Mouse (Mus musculus): ENCODE measurements around the gene Trp53i13. TPM values are rescaled to one million over a fixed set of nuclear protein-coding genes. Genes with fewer than 3 reads are reported as not detected.

The Trp53i13 gene
- polyA plus RNA-seq, 1 experiment = not detected

GRCm38 (mm10) chr11:77511336-77511735, 4.4 kb downstream of the Trp53i13 start:
- TF ChIP-seq CTCF (IDR thresholded peaks at IDR 0.05; ENCODE audit: insufficient read depth, low read depth, low read length) = no peak
- TF ChIP-seq POLR2A (IDR thresholded peaks at IDR 0.05; ENCODE audit: insufficient read depth, low read depth, low read length) = no peak
- Histone ChIP-seq H3K27ac (ENCODE audit: insufficient read depth, low read depth, low read length) (no peak overlapping the region), H3K4me3 (ENCODE audit: insufficient read depth, low read depth, low read length) (no peak overlapping the region), H3K4me1 (ENCODE audit: control insufficient read depth, insufficient read depth, low read length) (peaks cover 39% of the 10 kb centered on the region)
- WGBS = 88% methylated on average over 5 of the region's 5 CpGs

- H3K27ac ChIP-seq (ENCODE audit: insufficient read depth, low read depth, low read length) = no peak overlapping the region
- H3K4me3 ChIP-seq (ENCODE audit: insufficient read depth, low read depth, low read length) = peak overlapping the region; percentile 54
- H3K4me1 ChIP-seq (ENCODE audit: control insufficient read depth, insufficient read depth, low read length) = peaks cover 22% of the 10 kb centered on the region
- 21% methylated on average over 49 of the region's 49 CpGs for WGBS
- TF ChIP-seq POLR2A (IDR thresholded peaks at IDR 0.05; ENCODE audit: insufficient read depth, low read depth, low read length) = 0 out of 2 replicates have a peak, but pooled peaks have one; percentile 27
- TF ChIP-seq CTCF (IDR thresholded peaks at IDR 0.05; ENCODE audit: insufficient read depth, low read depth, low read length) = peak; percentile 85
These were observed 7.4 kb downstream of the Trp53i13 start for GRCm38 (mm10) chr11:77508068-77509021.

GRCm38 (mm10) chr11:77507426-77507825, 8.4 kb downstream of the Trp53i13 start:
- Histone ChIP-seq H3K4me1 (ENCODE audit: control insufficient read depth, insufficient read depth, low read length) (peaks cover 16% of the 10 kb centered on the region), H3K4me3 (ENCODE audit: insufficient read depth, low read depth, low read length) (no peak overlapping the region), H3K27ac (ENCODE audit: insufficient read depth, low read depth, low read length) (no peak overlapping the region)
- 76% methylated on average over 4 of the region's 4 CpGs for whole genome bisulfite sequencing
- TF ChIP-seq POLR2A (IDR thresholded peaks at IDR 0.05; ENCODE audit: insufficient read depth, low read depth, low read length) (no peak), CTCF (IDR thresholded peaks at IDR 0.05; ENCODE audit: insufficient read depth, low read depth, low read length) (0 out of 2 replicates have a peak, but pooled peaks have one; percentile 6)

GRCm38 (mm10) chr11:77506941-77507340, 8.8 kb downstream of the Trp53i13 start:
- Histone ChIP-seq H3K4me1 (ENCODE audit: control insufficient read depth, insufficient read depth, low read length) (peaks cover 15% of the 10 kb centered on the region), H3K4me3 (ENCODE audit: insufficient read depth, low read depth, low read length) (no peak overlapping the region), H3K27ac (ENCODE audit: insufficient read depth, low read depth, low read length) (no peak overlapping the region)
- WGBS = 85% methylated on average over 6 of the region's 6 CpGs
- TF ChIP-seq CTCF (IDR thresholded peaks at IDR 0.05; ENCODE audit: insufficient read depth, low read depth, low read length) (no peak; the same call in 1 of the 2 replicates), POLR2A (IDR thresholded peaks at IDR 0.05; ENCODE audit: insufficient read depth, low read depth, low read length) (no peak)

GRCm38 (mm10) chr11:77506273-77506672, 9.5 kb downstream of the Trp53i13 start:
- H3K4me3 ChIP-seq (ENCODE audit: insufficient read depth, low read depth, low read length) = no peak overlapping the region
- WGBS = 79% methylated on average over 14 of the region's 14 CpGs
- peaks cover 15% of the 10 kb centered on the region for H3K4me1 ChIP-seq (ENCODE audit: control insufficient read depth, insufficient read depth, low read length)
- no peak overlapping the region for H3K27ac ChIP-seq (ENCODE audit: insufficient read depth, low read depth, low read length)
- TF ChIP-seq POLR2A (IDR thresholded peaks at IDR 0.05; ENCODE audit: insufficient read depth, low read depth, low read length) (no peak), CTCF (IDR thresholded peaks at IDR 0.05; ENCODE audit: insufficient read depth, low read depth, low read length) (no peak)

- TF ChIP-seq CTCF (IDR thresholded peaks at IDR 0.05; ENCODE audit: insufficient read depth, low read depth, low read length) = no peak
- no peak for TF ChIP-seq POLR2A (IDR thresholded peaks at IDR 0.05; ENCODE audit: insufficient read depth, low read depth, low read length)
- 86% methylated on average over 22 of the region's 22 CpGs for WGBS
- no peak overlapping the region for H3K4me3 ChIP-seq (ENCODE audit: insufficient read depth, low read depth, low read length)
- no peak overlapping the region for H3K27ac ChIP-seq (ENCODE audit: insufficient read depth, low read depth, low read length)
- peaks cover 21% of the 10 kb centered on the region for H3K4me1 ChIP-seq (ENCODE audit: control insufficient read depth, insufficient read depth, low read length)
These were observed 10.3 kb downstream of the Trp53i13 start for GRCm38 (mm10) chr11:77505291-77505980.

GRCm38 (mm10) chr11:77504377-77504776, 11.4 kb downstream of the Trp53i13 start:
- 93% methylated on average over 19 of the region's 19 CpGs for WGBS
- peaks cover 25% of the 10 kb centered on the region for H3K4me1 ChIP-seq (ENCODE audit: control insufficient read depth, insufficient read depth, low read length)
- TF ChIP-seq CTCF (IDR thresholded peaks at IDR 0.05; ENCODE audit: insufficient read depth, low read depth, low read length) (no peak), POLR2A (IDR thresholded peaks at IDR 0.05; ENCODE audit: insufficient read depth, low read depth, low read length) (no peak)

GRCm38 (mm10) chr11:77503511-77503910, 12.3 kb downstream of the Trp53i13 start:
- TF ChIP-seq POLR2A (IDR thresholded peaks at IDR 0.05; ENCODE audit: insufficient read depth, low read depth, low read length) (no peak), CTCF (IDR thresholded peaks at IDR 0.05; ENCODE audit: insufficient read depth, low read depth, low read length) (no peak)
- Histone ChIP-seq H3K27ac (ENCODE audit: insufficient read depth, low read depth, low read length) (no peak overlapping the region), H3K4me1 (ENCODE audit: control insufficient read depth, insufficient read depth, low read length) (peaks cover 25% of the 10 kb centered on the region), H3K4me3 (ENCODE audit: insufficient read depth, low read depth, low read length) (no peak overlapping the region)
- 52% methylated on average over 3 of the region's 3 CpGs for WGBS

More at GRCm38 (mm10) chr11:77504377-77504776, 11.4 kb downstream of the Trp53i13 start:
- Histone ChIP-seq H3K27ac (ENCODE audit: insufficient read depth, low read depth, low read length) (no peak overlapping the region), H3K4me3 (ENCODE audit: insufficient read depth, low read depth, low read length) (no peak overlapping the region)

- Histone ChIP-seq H3K4me3 (ENCODE audit: insufficient read depth, low read depth, low read length) (no peak overlapping the region), H3K27ac (ENCODE audit: insufficient read depth, low read depth, low read length) (no peak overlapping the region), H3K4me1 (ENCODE audit: control insufficient read depth, insufficient read depth, low read length) (peaks cover 30% of the 10 kb centered on the region)
- 80% methylated on average over 6 of the region's 6 CpGs for WGBS
- TF ChIP-seq CTCF (IDR thresholded peaks at IDR 0.05; ENCODE audit: insufficient read depth, low read depth, low read length) = no peak
- TF ChIP-seq POLR2A (IDR thresholded peaks at IDR 0.05; ENCODE audit: insufficient read depth, low read depth, low read length) = no peak
These were observed 13.3 kb downstream of the Trp53i13 start for GRCm38 (mm10) chr11:77502481-77502880.
